Mouse (Mus musculus) macrophage (primary cell): Measurements from ENCODE around the gene Tmem131l. TPM values are rescaled to one million over a fixed set of nuclear protein-coding genes. Genes with fewer than 3 reads are reported as not detected.

ENCODE experiments used
- H3K27ac ChIP-seq: fragments of 350-480 bp; formaldehyde crosslinking; 2 replicates; pipeline ENCODE4 v1.9.0; 2021
- H3K36me3 ChIP-seq: fragments of 350-480 bp; formaldehyde crosslinking; 2 replicates; pipeline ENCODE4 v1.9.0; 2021; ENCODE audit errors: inconsistent target
- H3K4me3 ChIP-seq: fragments of 350-480 bp; formaldehyde crosslinking; 2 replicates; pipeline ENCODE4 v1.9.0; 2021; ENCODE audit errors: inconsistent target
- H3K79me2 ChIP-seq: fragments of 350-480 bp; formaldehyde crosslinking; 2 replicates; pipeline ENCODE4 v1.9.0; 2021; ENCODE audit errors: inconsistent target
- WGBS: methylation state at CpG from one replicate; pipeline ENCODE4 v1.1.7; 2026; ENCODE audit warnings: inconsistent platforms; ENCODE audit not compliant: missing documents; 5-methylcytosine and 5-hydroxymethylcytosine counted together
- polyA plus RNA-seq: library from polyadenylated mRNA; stranded (reverse); fragments of 250-400 nt; gene quantifications from 3 replicates; pipeline ENCODE4 v1.2.4, GENCODE M21; 2018; ENCODE audit warnings: inconsistent platforms

The Tmem131l gene
- polyA plus RNA-seq, 1 experiment from 2014 or later = 12.6 TPM

- Histone ChIP-seq H3K4me3 (no peak overlapping the region), H3K79me2 (peaks cover 18% of the 10 kb centered on the region; the same call in 1 of the 2 replicates), H3K36me3 (peaks cover 11% of the 10 kb centered on the region; the same call in 1 of the 2 replicates), H3K27ac (no peak overlapping the region)
- 87% methylated on average over 5 of the region's 5 CpGs for WGBS
These were observed 28.8 kb downstream of the Tmem131l start for GRCm38 (mm10) chr3:84010995-84011663.

- no peak overlapping the region for H3K4me3 ChIP-seq
- no peak overlapping the region for H3K27ac ChIP-seq
- no peaks in the 10 kb centered on the region for H3K36me3 ChIP-seq
- no peaks in the 10 kb centered on the region; the same call in 1 of the 2 replicates for H3K79me2 ChIP-seq
- WGBS = 87% methylated on average over 7 of the region's 7 CpGs
These were observed 34.0 kb downstream of the Tmem131l start for GRCm38 (mm10) chr3:84005989-84006388.

GRCm38 (mm10) chr3:84004330-84005090, 35.5 kb downstream of the Tmem131l start:
- Histone ChIP-seq H3K4me3 (no peak overlapping the region), H3K79me2 (no peaks in the 10 kb centered on the region; the same call in 1 of the 2 replicates), H3K27ac (no peak overlapping the region), H3K36me3 (no peaks in the 10 kb centered on the region)
- WGBS = 100% methylated on average over 2 of the region's 2 CpGs

DNA sequence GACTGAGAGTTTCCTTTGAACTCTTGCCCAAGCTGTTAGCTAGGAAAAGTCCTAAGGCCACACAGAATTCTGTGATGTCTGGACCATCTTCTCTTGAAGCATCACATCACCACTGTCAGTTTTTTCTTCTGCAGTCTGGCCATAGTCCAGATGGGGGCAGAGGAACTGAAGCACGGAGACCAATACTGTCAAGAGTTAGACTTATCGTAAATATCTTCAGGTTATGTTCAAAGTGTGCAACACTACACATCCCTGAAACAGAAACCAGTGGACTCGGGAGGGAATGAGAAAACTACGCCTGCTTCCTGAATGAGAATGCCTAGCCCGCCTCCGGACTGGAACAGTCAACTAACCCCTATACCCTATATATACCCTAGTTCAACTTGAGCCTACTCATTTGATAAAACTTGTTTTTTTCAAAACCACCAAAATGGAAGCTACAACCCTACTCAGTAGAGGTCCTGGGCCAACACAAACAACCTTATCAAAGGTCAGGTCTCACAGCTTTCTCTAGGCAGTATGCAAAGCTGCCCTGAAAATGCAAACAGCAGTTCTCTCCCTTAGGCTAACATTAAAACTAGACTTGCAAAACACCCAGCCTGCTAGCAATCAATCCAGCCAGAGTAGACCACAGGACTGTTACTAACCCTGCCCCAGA, 37.4 kb downstream of the Tmem131l start:
- no peak overlapping the region for H3K4me3 ChIP-seq
- no peaks in the 10 kb centered on the region; the same call in 1 of the 2 replicates for H3K79me2 ChIP-seq
- no peak overlapping the region for H3K27ac ChIP-seq
- no peaks in the 10 kb centered on the region for H3K36me3 ChIP-seq
- 93% methylated on average over 6 of the region's 6 CpGs for WGBS

- Histone ChIP-seq H3K4me3 (no peak overlapping the region), H3K36me3 (no peaks in the 10 kb centered on the region), H3K79me2 (no peaks in the 10 kb centered on the region; the same call in 1 of the 2 replicates), H3K27ac (no peak overlapping the region)
- WGBS = 93% methylated on average over 4 of the region's 5 CpGs
These were observed 42.4 kb downstream of the Tmem131l start for GRCm38 (mm10) chr3:83997563-83997962.

DNA sequence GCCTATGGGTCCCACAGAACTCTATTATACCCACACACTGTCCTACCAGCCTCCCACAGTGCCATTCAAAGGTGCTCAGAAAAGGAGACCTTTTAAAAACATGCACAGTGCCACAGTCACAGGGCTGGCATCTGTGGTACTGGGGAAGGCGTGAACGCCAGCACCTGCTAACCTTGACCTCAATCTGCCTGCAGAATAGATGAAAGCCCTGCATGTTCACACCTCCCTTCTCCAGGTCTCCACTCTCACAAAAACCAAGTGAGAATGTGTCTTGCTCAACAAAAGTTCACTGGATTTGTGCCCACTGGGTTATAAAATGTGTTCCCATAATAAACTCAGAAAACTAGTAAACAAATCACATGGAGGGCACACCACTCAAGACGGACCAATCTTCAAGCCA, 42.9 kb downstream of the Tmem131l start:
- no peak overlapping the region for H3K27ac ChIP-seq
- 97% methylated on average over 3 of the region's 3 CpGs for WGBS
- H3K36me3 ChIP-seq = no peaks in the 10 kb centered on the region
- H3K4me3 ChIP-seq = no peak overlapping the region
- H3K79me2 ChIP-seq = no peaks in the 10 kb centered on the region; the same call in 1 of the 2 replicates

GRCm38 (mm10) chr3:83996086-83996485, 43.9 kb downstream of the Tmem131l start:
- WGBS = 97% methylated on average over 6 of the region's 6 CpGs
- Histone ChIP-seq H3K79me2 (no peaks in the 10 kb centered on the region; the same call in 1 of the 2 replicates), H3K4me3 (no peak overlapping the region), H3K36me3 (no peaks in the 10 kb centered on the region), H3K27ac (no peak overlapping the region)

DNA sequence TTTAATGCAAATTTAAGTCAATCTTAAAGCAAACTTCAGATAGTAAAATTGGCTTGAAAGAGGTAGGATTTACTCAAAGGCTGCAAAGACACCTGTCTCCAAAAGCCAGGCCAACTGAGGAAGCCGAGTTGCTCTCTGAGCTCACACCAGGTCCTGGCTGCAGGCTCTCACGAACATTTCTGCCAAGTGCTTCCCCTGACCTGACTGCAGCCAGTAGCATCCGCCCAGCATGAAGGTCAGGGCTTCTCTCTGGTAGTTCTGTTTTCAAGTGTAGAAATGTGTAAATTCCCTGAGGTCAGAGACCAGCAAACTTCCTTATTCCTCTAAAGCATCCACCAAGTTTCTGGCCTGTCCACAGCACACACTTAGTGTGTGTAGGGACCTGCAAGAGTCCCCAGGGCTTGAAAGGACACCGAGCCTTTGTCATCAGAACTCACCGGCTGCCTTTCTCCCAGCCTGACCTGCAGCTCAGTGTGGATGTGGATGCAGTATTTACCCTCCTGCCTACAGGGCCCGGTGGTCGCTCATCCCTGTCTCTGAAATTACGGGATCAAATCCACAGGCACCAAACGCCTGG, 44.6 kb downstream of the Tmem131l start:
- H3K27ac ChIP-seq = no peak overlapping the region
- no peaks in the 10 kb centered on the region; the same call in 1 of the 2 replicates for H3K79me2 ChIP-seq
- no peaks in the 10 kb centered on the region for H3K36me3 ChIP-seq
- no peak overlapping the region for H3K4me3 ChIP-seq
- WGBS = 66% methylated on average over 9 of the region's 9 CpGs

DNA sequence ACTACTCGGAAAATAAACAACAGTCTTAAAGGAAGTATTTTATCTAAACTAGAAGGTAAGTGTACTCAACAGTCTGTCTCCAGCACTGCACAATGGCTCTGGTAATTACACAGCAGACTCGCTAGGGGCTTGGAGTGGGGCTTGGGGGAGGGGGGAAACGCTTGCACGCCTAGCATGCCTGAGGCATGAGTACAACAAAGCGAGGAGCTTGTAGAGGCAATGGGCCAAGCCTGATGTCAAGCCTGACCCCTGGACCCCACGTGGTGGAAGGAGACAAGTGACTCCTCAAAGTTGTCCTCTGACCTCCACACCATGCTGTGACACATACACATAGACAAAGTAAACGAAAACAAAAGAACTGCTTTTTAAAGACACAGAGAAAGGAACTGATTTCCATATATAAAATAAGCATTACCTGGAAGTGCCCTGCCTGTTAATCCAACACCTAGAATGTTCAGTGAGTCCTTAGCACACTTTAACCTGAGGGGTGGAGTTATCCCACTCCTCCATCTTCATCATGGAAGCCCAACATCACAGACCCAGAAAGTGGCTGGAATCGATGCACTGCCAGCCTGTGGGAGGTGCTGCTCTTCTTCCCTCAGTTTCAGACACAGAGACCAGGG, 45.6 kb downstream of the Tmem131l start:
- WGBS = 95% methylated on average over 8 of the region's 8 CpGs
- no peak overlapping the region for H3K27ac ChIP-seq

GRCm38 (mm10) chr3:83993089-83993516, 46.9 kb downstream of the Tmem131l start:
- H3K27ac ChIP-seq = no peak overlapping the region
- H3K79me2 ChIP-seq = no peaks in the 10 kb centered on the region; the same call in 1 of the 2 replicates
- no peaks in the 10 kb centered on the region for H3K36me3 ChIP-seq
- H3K4me3 ChIP-seq = no peak overlapping the region
- 87% methylated on average over 8 of the region's 8 CpGs for WGBS

More for the DNA sequence above, 45.6 kb downstream of the Tmem131l start:
- Histone ChIP-seq H3K79me2 (no peaks in the 10 kb centered on the region; the same call in 1 of the 2 replicates), H3K36me3 (no peaks in the 10 kb centered on the region), H3K4me3 (no peak overlapping the region)

DNA sequence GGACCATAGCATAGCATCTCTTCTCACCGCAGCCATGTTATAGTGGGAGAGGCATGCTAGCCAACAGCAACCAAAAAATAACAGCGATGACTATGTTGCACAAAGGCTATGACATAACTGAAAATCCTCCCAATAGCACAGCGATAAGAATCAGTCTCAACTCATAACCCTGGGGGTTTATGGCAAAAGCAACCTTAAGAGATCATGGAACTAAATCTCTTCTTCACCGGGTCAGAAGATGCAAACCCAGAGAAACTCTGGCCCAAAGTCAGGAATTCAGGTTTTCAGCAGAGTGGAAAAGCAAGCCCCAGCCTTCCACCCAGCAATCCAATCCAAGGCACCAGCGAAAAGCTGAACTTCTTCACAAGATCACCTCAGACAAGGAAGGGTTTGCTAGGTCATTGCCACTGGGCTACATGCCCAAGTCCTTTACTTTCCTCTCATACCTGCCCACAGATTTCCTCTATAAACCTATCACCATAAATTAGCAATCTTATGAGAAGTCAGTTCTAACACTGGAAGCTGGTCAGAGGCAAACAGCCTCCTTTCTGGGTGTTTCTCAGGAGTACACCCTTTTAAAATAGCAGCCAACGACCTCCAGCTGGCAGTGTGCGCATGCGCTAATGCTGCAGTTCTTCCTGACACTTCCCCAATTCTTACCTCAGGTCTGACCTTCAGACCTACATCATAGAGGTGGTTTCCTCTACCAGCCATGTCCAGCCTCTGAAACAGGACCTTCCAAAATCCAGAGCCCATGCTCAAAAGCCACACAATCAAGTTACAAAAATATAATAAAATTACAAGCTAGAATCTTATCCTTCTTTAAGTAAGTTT, 48.1 kb downstream of the Tmem131l start:
- no peaks in the 10 kb centered on the region for H3K36me3 ChIP-seq
- WGBS = 54% methylated on average over 8 of the region's 8 CpGs
- no peak overlapping the region for H3K4me3 ChIP-seq
- no peaks in the 10 kb centered on the region; the same call in 1 of the 2 replicates for H3K79me2 ChIP-seq
- no peak overlapping the region for H3K27ac ChIP-seq

DNA sequence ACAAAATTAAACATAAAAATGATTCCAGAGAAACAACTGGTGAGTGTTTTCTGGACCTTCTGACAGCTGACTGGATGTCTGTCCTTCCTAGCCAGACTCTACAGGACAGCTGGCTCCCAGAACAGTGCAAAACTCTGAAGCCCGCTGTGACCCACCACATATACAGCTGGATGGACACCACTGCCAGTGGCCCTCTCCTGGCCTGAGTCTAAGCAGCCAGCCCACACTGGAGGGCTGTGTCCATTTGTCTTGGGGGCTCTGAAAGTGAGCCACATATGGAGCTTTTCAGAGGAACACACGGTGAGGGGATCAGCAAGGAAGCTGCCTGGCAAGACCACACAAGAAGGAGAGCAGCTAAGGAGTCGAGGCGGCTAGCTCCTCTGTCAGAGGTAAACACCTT, 51.8 kb downstream of the Tmem131l start:
- no peak overlapping the region for H3K27ac ChIP-seq

DNA sequence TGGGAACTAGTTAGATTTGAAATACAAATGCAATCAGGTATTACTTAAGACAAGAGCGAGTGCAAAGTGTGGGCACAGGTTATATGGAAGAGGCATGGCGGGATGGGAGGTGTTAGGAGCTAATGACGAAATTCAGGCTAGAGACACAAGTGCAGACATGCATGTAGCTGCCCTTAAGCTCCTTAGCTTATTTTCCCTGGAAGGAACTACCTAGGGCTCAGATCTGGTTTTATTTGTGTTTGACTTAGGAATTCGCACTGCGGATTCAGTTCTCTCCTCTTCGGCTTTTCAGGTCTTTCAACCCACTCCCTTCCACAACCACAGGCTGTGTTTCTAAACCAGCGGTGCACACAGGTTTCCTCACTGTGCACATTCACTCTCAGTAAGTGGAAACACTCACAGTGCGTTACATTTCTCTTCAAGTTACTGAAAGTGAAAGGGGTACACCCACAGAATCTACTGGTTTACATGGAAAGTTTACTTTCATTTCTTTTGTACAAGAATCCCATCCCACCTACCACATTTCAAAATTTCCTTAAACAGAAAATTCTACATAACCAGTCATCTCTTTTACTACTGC, 52.4 kb downstream of the Tmem131l start:
- Histone ChIP-seq H3K36me3 (no peaks in the 10 kb centered on the region), H3K27ac (no peak overlapping the region)

More for the DNA sequence above, 51.8 kb downstream of the Tmem131l start:
- no peaks in the 10 kb centered on the region for H3K36me3 ChIP-seq
- no peak overlapping the region for H3K4me3 ChIP-seq
- no peaks in the 10 kb centered on the region; the same call in 1 of the 2 replicates for H3K79me2 ChIP-seq
- WGBS = 76% methylated on average over 4 of the region's 4 CpGs

More for the DNA sequence above, 52.4 kb downstream of the Tmem131l start:
- Histone ChIP-seq H3K79me2 (no peaks in the 10 kb centered on the region; the same call in 1 of the 2 replicates), H3K4me3 (no peak overlapping the region)
- 70% methylated on average over 8 of the region's 8 CpGs for WGBS
